Mouse (Mus musculus) kidney, adult 2 months (tissue): ENCODE measurements around the gene Kcnc3.

Experiments
- CTCF ChIP-seq: fragments of 200-500 bp; conservative IDR thresholded peaks from 2 replicates; pipeline ENCODE4 v1.5.1; 2011; ENCODE audit warnings: low read depth, mild to moderate bottlenecking, control low read depth, low read length, moderate library complexity, mixed read lengths; ENCODE audit not compliant: insufficient read depth, insufficient read length
- POLR2A ChIP-seq: fragments of 200-500 bp; IDR thresholded peaks from one replicate; pipeline ENCODE4 v1.6.1; 2011; ENCODE audit warnings: low read depth, low read length, control low read depth

GRCm38 (mm10) chr7:44632676-44633075 is 42.2 kb downstream of the Kcnc3 start:
- TF ChIP-seq CTCF (no peak), POLR2A (no peak)
